Mouse (Mus musculus): ENCODE measurements around the gene Gm42688.

Gene Gm42688

DNA sequence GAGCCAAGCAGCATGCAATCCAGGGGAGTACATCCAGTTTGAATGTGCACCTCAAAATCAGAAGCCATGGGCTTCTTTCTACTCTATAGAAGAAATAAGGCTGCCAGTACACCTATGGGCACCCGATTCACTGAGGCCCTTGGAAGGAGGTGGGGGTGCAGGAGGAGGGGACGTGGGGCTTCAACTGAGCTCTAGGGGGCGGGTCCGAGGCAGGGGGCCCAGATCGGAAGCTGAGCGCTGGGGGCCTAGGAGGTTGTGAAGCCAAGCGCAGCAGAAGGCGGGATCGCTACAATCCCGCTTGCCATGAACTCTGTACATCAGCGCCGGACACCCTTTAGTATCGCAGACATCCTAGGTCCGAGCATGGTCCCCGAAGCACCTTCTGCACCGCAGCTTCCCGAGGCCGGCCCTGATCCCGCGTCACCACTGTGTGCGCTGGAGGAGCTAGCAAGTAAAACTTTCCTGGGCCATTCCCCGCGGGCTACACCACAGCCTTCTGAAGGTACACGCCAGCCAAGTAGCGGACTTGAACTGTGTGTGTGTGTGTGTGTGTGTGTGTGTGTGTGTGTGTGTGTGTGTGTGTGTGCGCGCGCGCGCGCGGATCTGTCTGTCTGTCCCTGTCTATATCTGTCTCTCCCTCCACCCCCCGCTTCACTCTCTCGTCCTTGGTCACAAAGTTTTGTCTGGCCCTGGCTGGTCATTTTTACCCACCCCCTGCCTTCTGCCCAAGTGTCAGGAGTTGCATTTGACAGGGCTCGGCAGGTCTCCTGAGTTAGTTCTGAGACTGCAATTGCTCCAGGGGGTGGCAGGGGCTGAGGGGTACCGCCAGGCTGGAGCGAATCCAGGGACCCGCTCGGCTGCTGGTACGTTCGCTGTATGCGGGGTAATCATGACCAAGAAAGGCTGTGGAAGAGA is 15.0 kb upstream of the Gm42688 start, which contains the start of gene Lbx2:
Gene Lbx2 (plus strand): TSS at position 247 of the 915 bp plus-strand sequence.
- no peak for DNase-seq (ENCODE audit: low spot score)

DNA sequence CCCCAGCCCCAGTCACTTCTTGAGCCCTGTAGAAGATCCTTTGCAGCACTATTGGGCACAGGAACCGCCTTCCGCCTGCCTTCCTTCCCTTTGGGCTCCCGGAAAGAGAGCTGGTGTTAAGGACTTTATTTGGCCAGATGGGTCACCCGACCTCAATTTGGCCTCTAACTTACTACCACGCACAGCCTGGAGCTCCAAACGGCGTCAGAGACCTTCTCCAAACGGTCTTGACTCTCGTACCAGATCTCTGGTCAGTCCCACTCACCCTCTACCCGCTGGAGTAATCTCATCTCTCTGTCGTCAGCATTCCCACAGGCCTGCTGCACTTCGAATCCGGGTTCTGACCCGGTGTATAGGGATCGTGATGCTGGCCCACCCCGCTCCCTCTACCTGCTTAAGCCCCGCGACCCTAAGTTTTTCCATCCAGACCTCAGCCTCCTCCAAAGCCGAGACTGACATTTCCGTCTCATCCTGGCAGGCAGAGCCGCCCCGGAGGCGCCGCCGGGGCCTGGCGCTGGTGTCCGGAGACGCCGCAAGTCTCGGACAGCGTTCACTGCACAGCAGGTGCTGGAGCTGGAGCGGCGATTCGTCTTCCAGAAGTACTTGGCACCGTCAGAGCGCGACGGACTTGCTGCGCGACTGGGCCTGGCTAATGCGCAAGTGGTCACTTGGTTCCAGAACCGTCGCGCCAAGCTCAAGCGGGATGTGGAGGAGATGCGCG is 14.1 kb upstream of the Gm42688 start:
- DNase-seq (ENCODE audit: low spot score) = no peak

DNA sequence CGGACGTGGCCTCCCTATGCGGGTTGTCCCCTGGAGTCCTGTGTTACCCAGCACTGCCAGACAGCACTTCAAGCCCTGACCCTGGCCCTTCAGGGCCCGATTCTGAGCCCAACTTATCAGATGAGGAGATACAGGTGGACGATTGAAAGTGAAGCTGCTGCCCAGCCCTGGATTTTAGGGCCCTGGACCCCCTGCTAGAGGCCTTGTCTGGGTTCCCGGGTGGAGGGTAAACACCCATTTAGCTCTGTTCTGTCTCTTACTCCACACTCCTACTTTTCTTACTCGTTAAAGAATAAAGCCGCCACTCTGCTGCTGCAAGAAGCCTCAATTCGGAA is 13.5 kb upstream of the Gm42688 start:
- DNase-seq (ENCODE audit: low spot score) = no peak

DNA sequence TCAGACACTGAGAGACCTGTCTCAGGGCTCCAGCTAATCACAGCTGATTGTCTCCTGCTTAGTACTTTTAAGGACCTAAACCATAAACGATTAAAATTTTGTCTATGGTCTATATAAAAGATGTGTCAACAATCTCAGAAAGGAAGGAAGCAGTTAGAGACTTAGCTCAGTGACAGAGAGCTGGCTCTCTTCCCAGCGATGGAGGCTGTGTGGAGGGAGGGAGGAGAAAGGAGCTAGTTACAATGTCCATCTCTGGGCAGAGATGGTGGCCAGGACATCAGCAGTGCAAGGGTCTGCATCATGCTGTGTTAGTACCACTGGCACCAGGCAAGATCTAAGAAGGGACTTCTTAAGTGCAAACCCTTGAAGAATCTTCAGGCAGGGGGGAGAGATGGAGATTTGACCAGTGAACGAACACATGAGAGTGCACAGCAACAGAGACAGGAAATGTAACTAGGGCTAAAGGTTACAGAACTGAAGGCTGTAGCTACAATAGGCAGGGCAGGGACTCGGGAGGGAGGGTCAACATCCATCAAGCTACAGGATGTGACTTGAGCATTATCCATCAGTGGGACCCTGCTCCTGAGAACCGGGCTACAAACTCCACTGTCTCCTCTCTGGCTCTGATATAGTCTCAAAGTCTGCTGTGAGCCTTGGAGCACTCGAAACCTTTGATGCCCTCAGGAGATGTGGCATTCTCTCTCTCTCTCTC is 8.8 kb upstream of the Gm42688 start:
- no peak for DNase-seq (ENCODE audit: low spot score)

DNA sequence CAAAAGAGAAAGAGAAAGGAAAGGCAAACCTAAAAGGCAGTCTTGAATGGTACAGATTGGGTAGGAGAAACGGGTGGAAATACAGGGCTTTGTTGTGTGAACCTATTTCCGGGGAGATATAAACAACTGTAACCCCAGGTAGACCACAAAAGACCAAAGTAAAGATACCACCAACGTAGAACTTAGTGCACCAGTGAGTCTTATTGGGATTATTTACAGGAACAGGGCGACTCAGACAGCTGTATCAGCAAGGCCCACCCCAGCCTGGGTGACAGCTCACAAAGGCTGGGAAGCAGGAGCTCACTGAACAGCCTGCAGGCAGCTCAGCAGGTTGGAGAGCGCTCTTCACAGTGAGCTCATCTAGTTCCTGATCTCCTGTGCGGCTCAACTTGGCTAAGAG is 5.4 kb upstream of the Gm42688 start:
- DNase-seq (ENCODE audit: low spot score) = no peak

DNA sequence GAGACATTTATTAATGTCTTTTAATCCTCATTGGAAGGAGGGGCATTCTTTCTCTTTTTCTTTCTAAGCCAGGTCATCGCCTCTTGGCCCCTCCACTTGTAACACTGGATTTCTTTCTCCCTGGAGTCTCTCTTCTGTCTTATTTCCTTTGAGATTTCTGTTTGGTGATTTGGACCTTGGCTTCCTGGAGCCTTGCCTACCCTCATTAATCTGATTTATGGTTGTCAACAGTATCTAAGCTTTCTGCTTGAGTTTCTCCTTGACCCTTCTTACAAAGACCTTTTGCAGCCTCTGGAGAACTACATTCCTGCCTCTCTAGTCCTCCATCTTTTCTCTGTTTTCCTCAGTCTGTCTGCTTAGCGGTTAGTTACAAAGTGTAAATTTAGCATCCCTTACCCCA is 3.0 kb upstream of the Gm42688 start:
- DNase-seq (ENCODE audit: low spot score) = no peak

DNA sequence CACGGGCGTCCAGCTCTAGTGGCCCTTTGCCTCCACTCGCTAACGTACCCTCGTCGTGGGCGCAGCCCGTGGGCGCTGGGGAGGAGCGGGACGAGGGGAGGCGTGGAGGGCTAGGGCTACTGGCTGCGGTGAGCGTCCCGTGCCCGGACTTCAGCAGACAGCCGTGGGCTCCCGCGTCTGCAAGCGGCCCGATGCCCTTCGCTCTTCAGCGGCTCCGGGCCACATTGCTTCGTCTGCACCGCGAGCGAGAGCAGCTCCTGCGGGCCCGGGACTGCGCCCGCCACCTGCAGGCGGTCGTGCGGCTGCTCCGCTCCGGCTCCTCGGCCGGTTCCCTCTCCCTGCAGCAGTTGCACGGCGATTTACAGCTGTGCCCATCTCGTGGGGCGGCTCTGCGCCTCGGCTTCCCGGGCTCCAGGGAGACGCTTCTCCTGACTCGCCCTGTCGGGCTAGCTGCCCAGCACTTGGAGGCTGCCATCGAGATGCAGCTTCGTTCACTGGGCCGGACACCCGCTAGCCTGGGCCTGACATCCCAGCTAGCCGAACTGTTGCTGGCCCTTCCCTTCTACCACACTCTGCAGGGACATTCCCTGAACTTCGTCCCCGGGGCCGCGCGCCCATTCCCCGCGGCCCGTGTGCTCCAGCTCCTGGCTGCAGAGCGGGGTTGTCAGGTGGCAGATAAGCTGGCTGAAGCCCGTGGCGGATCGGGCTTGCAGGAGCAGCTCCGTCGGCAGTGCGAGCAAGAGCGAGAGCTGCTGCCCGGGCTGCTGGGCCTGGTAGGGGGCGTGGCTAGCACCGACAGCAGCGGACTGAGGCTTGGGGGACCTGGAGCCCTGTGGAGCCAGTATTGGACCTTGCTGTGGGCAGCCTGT is 505 bp downstream of the Gm42688 start:
- DNase-seq (ENCODE audit: low spot score) = no peak

DNA sequence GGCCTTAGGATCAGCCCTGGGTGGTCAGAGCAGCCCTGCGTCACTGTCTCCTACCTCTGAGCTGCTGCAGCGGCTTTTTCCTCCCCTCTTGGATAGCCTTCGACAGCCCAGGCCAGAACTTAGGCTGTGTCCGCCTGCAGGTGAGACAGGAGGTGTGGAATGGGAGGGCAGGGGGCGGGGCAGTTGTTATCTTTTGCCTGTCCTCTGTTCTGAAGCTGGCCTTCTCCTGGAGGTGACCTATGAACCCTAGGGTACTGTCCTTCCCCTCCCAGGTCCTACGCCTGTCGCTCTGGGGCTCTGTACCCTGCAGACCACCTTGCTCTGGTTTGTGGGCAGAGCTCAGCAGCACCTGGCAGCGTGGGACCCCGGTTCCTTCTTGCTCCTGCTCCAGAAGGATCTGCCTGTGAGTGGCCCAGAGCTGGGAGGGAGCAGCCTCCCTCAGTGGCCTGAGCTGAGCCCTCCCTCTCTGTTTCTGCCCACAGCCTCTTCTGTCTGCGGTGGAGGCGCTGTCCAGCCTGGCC is 1.8 kb downstream of the Gm42688 start:
- no peak for DNase-seq (ENCODE audit: low spot score)

DNA sequence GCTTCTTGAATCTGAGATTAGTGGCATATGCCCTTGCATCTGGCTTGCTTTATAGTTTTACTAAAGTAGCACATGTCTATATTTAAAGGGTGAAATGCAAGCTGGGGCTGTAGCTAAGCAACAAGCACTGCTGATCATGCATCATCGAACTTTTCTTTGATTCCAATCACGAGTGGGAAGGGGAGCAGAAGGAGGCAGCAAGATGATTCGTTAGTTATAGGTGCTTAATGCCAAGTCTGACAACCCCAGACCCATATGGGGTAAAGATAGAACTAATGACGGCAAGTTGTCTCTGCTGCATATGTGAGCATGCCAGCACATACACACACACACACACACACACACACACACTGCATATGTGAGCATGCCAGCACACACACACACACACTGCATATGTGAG is 2.7 kb downstream of the Gm42688 start:
- no peak for DNase-seq (ENCODE audit: low spot score)

DNA sequence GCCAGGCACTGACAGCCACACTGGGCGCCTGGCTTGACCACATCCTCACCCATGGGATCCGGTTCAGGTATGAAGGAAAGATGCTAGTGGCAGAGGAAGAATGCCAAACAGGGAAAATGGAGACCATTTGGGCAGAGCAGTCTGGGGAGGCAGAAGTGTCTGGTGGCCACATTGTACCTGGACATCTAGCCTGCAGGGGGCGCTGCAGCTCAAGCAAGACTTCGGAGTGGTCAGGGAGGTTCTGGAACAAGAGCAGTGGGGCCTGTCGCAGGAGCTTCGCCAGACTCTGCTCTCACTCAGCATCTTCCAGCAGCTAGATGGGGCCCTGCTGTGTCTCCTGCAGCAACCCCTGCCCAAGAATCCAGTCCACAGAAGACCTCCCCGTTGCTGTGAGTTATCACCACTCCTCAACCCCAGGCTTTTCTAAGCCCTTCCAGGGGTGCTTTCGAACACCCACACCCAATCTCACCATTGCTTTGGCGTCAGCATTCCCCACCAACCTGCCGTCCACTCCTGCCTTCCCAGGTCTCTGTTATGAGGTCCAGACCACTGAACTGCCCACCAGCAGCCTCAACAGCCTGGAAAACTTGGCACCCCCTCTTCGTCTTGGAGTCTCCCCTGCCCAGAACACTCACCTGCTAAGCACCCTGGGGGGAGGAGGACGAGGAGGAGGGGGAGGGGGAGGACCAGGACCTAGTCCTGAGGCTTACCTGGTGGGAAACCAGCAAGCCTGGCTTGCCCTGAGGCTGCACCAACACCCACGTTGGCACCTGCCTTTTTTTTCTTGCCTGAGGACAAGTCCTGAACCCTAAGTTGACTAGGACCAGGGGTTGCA is 6.4 kb downstream of the Gm42688 start:
- DNase-seq (ENCODE audit: low spot score) = no peak

DNA sequence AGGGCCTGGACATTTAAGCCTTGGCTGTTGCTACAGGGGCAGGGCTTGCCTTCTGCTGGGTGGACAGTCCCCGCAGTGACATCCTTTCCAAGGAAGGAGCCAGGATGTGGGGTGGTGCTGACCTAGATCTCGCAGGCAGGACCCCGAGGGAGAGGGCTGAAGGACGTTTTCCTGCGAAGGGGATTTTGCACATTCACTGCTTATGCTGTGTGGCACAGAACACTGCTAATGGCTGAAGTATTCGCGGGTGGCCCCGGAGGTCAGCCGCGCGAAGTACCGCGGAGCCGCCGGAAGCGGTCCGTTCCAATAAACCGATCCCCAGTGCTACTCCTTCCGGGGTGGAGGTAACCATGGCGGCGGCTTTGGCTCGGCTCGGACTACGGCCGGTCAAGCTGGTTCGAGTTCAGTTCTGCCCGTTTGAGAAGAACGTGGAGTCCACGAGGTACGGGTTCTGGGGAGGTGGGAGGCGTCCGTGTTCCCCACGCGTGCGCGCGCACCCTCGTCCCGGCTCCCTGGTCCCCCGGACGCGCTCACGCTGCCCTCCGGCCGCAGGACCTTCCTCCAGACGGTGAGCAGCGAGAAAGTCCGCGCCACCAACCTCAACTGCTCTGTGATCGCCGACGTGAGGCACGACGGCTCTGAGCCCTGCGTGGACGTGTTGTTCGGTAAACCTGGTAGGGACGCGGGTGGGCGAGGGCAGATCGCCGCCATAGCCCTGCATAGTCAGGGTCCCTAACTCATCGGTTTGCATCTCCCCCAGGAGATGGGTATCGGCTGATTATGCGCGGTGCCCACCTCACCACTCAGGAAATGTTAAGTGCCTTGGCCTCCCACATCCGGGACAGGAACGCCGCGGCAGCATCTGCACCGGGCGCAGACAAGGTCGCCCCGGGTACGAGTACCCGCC is 7.6 kb downstream of the Gm42688 start, which contains the start of gene Mrpl53:
Gene Mrpl53 (plus strand): TSS at position 279 of the 907 bp plus-strand sequence.
- DNase-seq (ENCODE audit: low spot score) = peak; percentile 69

DNA sequence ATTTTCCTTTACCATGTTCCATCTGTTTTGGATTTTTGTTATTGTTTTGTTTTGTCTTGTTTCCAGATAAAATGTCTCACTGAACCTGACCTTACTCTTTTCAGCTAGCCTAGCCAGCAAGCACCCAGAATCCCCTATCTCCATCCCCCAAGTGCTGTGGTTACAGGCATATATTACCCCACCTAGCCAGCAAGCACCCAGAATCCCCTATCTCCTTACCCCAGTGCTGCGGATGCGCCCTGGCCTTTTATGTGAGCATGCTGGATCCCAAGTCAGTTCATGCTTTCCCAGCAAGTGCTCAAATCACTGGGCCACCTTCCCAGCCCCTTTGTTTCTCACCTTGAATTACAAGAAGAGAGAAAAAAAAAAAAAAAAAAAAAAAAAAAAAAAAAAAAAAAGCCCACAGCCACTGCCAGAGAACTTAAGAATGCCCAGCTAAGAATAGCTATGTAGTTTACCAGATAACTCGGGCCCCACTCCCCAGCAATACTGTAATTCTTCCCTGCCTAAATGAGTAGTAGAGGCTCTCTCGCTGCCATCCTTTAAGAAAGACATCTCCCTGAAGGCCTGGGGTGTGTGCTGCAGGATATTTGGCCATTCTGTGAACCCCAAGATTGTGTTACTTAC is 10.2 kb downstream of the Gm42688 start:
- no peak for DNase-seq (ENCODE audit: low spot score)

DNA sequence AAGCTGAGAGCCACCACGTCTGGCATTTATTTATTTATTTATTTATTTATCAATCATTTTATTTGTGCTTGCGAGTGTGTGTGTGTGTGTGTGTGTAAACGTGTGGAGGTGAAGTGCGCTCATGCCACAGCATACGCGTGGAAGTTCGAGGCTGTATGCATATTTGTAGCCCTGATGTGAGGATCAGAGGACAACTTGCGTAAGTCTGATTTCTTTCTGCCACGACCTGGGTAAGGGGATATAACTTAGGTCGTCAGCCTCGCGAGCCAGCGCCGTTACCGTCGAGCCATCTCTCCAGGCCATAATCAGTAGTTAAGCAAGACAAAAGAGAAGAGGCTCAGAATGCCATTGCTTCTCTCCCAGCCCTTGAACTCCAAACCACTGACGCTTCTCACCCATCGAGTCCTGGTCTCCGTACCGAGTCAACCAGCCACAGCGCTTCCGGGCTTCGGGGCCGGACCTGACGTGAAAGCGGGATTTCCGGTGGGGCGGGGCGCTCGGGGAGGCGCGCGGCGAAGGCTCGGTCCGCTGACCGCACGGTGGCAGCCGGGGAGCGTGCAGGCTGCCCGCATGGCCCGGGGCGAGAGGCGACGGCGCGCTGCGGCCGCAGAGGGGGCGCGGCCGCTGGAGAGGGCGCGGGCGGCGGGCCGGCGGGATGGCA is 13.7 kb downstream of the Gm42688 start, which contains the start of gene Mogs:
Gene Mogs (plus strand): TSS at position 486 of the 661 bp plus-strand sequence.
- DNase-seq (ENCODE audit: low spot score) = peak; percentile 81

DNA sequence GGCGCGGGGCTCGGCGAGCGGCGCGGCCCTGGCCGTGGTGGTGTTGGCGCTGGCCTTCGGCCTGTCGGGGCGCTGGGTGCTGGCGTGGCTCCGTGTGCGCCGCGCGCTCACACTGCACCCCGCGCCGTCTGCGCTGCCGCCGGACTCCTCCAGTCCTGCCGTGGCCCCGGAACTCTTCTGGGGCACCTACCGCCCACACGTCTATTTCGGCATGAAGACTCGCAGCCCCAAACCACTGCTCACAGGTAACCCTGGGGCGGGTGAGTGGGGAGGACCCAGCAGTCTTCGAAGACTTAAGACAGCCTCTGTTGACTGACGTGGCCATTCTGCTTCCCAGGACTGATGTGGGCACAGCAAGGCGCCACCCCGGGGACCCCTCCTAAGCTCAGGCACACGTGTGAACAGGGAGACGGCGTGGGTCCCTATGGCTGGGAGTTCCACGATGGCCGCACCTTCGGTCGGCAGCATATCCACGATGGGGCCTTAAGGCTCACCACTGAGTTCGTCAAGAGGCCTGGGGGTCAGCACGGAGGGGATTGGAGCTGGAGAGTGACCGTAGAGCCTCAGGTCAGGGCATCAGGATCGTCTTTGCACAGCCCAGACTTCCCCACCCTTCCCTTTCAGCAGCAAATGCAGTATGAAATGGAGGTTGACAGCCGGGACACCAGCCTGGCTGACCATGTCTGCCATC is 14.4 kb downstream of the Gm42688 start:
- DNase-seq (ENCODE audit: low spot score) = no peak

DNA sequence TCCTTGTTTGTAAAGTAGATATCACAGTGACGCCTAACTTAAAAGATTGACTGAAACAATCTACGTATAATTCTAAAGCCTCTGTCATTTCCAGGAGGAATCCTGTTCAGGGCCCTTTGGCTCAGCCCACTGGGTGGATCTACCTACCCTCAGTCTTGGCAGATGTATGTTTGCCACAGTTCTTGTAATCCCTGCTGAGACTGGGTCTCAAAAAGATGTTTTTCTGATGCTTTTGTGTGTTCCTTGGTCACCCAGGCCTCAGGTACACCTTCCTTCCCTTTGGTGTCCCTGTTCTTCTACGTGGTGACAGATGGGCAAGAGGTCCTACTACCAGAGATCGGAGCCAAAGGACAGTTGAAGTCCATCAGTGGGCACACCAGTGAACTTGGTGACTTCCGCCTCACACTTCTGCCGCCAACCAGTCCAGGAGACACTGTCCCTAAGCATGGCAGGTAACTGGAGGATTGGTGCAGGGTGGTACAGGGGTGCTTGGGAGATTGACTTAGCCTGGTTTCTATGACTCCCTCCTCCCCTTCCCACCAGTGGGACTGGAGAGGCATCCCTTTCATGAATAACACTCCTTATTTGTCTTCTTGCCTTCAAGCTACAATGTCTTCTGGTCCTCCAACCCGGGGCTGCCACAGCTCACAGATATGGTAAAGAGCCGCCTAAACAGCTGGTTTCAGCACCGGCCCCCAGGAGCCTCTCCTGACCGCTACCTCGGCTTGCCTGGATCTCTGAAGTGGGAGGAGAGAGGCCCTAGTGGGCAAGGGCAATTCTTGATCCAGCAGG is 15.2 kb downstream of the Gm42688 start:
- no peak for DNase-seq (ENCODE audit: low spot score)

DNA sequence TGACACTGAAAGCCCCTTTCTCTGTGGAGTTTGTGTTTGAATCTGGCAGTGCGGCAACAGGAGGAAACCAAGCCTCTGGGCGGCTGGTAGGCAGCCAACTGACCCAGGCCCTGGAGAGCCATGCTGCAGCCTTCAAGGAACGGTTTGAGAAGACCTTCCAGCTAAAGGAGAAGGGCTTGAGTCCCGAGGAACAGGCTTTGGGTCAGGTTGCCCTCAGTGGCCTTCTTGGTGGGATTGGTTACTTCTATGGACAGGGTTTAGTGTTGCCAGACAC is 15.7 kb downstream of the Gm42688 start:
- DNase-seq (ENCODE audit: low spot score) = no peak

DNA sequence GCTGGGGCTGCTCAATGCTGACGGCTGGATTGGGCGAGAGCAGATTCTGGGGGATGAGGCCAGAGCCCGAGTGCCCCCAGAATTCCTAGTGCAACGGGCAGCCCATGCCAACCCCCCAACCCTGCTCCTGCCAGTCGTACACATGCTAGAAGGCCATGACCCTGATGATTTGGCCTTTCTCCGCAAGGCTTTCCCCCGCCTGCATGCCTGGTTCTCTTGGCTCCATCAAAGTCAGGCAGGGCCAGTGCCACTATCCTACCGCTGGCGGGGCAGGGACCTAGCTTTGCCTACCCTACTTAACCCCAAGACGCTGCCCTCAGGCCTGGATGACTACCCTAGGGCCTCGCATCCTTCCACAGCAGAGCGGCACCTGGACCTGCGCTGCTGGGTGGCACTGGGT is 16.2 kb downstream of the Gm42688 start:
- DNase-seq (ENCODE audit: low spot score) = no peak

Measured in left cerebral cortex, adult 11 months (tissue).